Comparison of ENCODE assay signal across 8 mouse cellular contexts in the genomic region with DNA sequence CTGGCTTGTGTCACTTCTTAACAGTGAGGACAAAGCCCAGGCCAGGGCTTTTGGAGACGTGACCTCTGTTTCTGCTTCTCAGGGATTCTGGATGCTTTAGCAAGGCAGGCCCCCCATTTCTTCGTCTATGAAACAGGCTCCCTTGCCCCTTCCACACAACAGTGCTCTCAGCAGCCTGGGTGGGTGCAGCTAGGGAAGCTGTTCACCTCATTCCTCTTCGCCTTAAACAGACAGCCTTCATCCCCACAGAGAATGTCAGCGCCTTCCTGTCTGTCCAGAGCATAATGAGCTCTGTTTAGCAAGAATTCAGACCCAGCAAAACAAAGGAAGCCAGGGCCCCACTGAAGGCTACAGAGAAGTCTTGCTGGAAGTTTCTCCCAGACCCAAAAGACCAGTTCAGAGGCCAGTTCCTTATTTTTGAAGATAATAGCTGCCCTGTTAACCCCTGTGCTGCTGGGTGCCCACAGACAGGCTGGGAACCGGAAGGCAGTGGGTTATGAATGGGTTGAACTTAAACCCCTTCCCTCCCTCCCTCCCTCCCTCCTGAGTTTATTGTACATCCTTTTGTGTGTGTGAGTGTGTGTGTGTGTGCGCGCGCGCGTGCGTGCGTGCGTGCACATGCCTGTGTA. TPM values are rescaled to one million over a fixed set of nuclear protein-coding genes. Genes with fewer than 3 reads are reported as not detected.
A peak's percentile ranks its signal among the peaks of the same experiment; 100 is the strongest.
DNase-seq lines count a peak whose midpoint lies in the region; ATAC-seq lines count a peak whose summit lies in the region.

No protein-coding gene starts in this region.

- 65% methylated on average over 13 of the region's 13 CpGs for WGBS in heart, embryonic 16.5 days
- 79% methylated on average over 13 of the region's 13 CpGs for WGBS in limb, embryonic 12.5 days
- 50% methylated on average over 13 of the region's 13 CpGs for WGBS in midbrain, embryonic 14.5 days

- peak; percentile 35 for ATAC-seq in heart, embryonic 16.5 days (replicated peaks; ENCODE audit: extremely low read depth, insufficient read depth, low FRiP score)
- ATAC-seq in limb, embryonic 12.5 days (ENCODE audit: insufficient number of reproducible peaks, insufficient read depth, low FRiP score, low TSS enrichment, low read depth), result no peak
- ATAC-seq in midbrain, embryonic 14.5 days (ENCODE audit: low FRiP score, low TSS enrichment), result no peak

- peak overlapping the region; percentile 96 for H3K27ac ChIP-seq in heart, embryonic 16.5 days (ENCODE audit: low read length)
- peak overlapping the region; percentile 76 for H3K27ac ChIP-seq in limb, embryonic 12.5 days
- H3K27ac ChIP-seq in midbrain, embryonic 14.5 days (replicated peaks; ENCODE audit: low read depth, low read length), result peak overlapping the region; percentile 10; the same call in 1 of the 2 replicates

- peak overlapping the region; percentile 54 for H3K9ac ChIP-seq in heart, embryonic 16.5 days (ENCODE audit: low read length)
- H3K9ac ChIP-seq in limb, embryonic 12.5 days (replicated peaks), result no peak overlapping the region
- no peak overlapping the region for H3K9ac ChIP-seq in midbrain, embryonic 14.5 days (replicated peaks; ENCODE audit: low read length)

- no peak overlapping the region for H3K4me2 ChIP-seq in heart, embryonic 16.5 days (ENCODE audit: low read depth, low read length)
- H3K4me2 ChIP-seq in limb, embryonic 12.5 days, result no peak overlapping the region
- no peak overlapping the region for H3K4me2 ChIP-seq in midbrain, embryonic 14.5 days (ENCODE audit: low read length)

- peaks cover 36% of the 10 kb centered on the region for H3K4me1 ChIP-seq in heart, embryonic 16.5 days (ENCODE audit: control insufficient read depth, insufficient read depth, low read length)
- peaks cover 33% of the 10 kb centered on the region for H3K4me1 ChIP-seq in limb, embryonic 12.5 days (replicated peaks)
- H3K4me1 ChIP-seq in midbrain, embryonic 14.5 days (ENCODE audit: control insufficient read depth, insufficient read depth, low read length), result peaks cover 16% of the 10 kb centered on the region

- no peaks in the 10 kb centered on the region for H3K27me3 ChIP-seq in heart, embryonic 16.5 days (ENCODE audit: control insufficient read depth, insufficient read depth, low read length)
- no peaks in the 10 kb centered on the region for H3K27me3 ChIP-seq in limb, embryonic 12.5 days
- H3K27me3 ChIP-seq in midbrain, embryonic 14.5 days (ENCODE audit: control insufficient read depth, insufficient read depth, low read length), result no peaks in the 10 kb centered on the region

- DNase-seq in adrenal gland, adult 2 months, result peak; percentile 42
- no peak for DNase-seq in adrenal gland, postnatal 25 days
- DNase-seq in embryo, embryonic 10.5 days (ENCODE audit: low spot score), result peak; percentile 61
- no peak for DNase-seq in midbrain, embryonic 14.5 days
- DNase-seq in cerebellum, adult 11-12 months, result no peak
- DNase-seq in cerebellum, adult 11 months, result no peak

- no peaks in the 10 kb centered on the region for H3K9me3 ChIP-seq in heart, embryonic 16.5 days (replicated peaks; ENCODE audit: control insufficient read depth, low read length)
- no peaks in the 10 kb centered on the region for H3K9me3 ChIP-seq in limb, embryonic 12.5 days
- no peaks in the 10 kb centered on the region for H3K9me3 ChIP-seq in midbrain, embryonic 14.5 days (ENCODE audit: control insufficient read depth, low read length)

- H3K4me3 ChIP-seq in heart, embryonic 16.5 days (ENCODE audit: low read length), result no peak overlapping the region
- no peak overlapping the region for H3K4me3 ChIP-seq in limb, embryonic 12.5 days (replicated peaks)
- no peak overlapping the region for H3K4me3 ChIP-seq in midbrain, embryonic 14.5 days (replicated peaks; ENCODE audit: low read depth, low read length)

- no peaks in the 10 kb centered on the region for H3K36me3 ChIP-seq in heart, embryonic 16.5 days (ENCODE audit: control insufficient read depth, insufficient read depth)
- H3K36me3 ChIP-seq in limb, embryonic 12.5 days, result no peaks in the 10 kb centered on the region
- no peaks in the 10 kb centered on the region for H3K36me3 ChIP-seq in midbrain, embryonic 14.5 days (ENCODE audit: control insufficient read depth, insufficient read depth, low read length)

RNA-seq across cellular contexts. Expression of gene Tex2, which starts 47.3 kb away (rescaled TPM):
- 10 to 100 TPM; 54.0 to 55.5 TPM for total RNA-seq in adrenal gland, adult 2 months (2021)
- polyA plus RNA-seq in adrenal gland, adult 2 months (2012; rRNA removed), result 14.0 and 15.8 TPM in 2 replicates
- 45.0 and 45.5 TPM in 2 replicates for total RNA-seq in adrenal gland, postnatal 25 days (2021)
- 14.2 and 15.0 TPM in 2 replicates for polyA plus RNA-seq in heart, embryonic 16.5 days (2015; fragmentation: Nextera tagmentation; extraction: Ambion mirVana)
- 7.8 and 8.1 TPM in 2 replicates for polyA plus RNA-seq in limb, embryonic 12.5 days (2016; fragmentation: Nextera tagmentation; extraction: Ambion mirVana)
- polyA plus RNA-seq in midbrain, embryonic 14.5 days (2014; fragmentation: Nextera tagmentation; extraction: Ambion mirVana), result 27.3 and 29.1 TPM in 2 replicates

Comparison
In these comparisons a context has a peak if more than half of its experiments do, and no peak if none do; other contexts are left out.
1. DNase-seq: peak in adrenal gland, adult 2 months (single experiment) and embryo, embryonic 10.5 days (single experiment); none in adrenal gland, postnatal 25 days (single experiment), midbrain, embryonic 14.5 days (single experiment), cerebellum, adult 11-12 months (single experiment) and cerebellum, adult 11 months (single experiment).
2. H3K27ac ChIP-seq: peak in every context shown above with its lines; median percentile 96 in heart, embryonic 16.5 days; 76 in limb, embryonic 12.5 days; 10 in midbrain, embryonic 14.5 days.